Mouse (Mus musculus) thymus, postnatal 25 days (tissue): ENCODE data around the gene Elk4.

Experiments
- DNase-seq: peaks from one replicate; pipeline ENCODE4 v3.0.0; 2022

Elk4 gene

GRCm38 (mm10) chr1:132067261-132068255 lies 60.2 kb downstream of the Elk4 start, which contains the start of gene Mfsd4a:
Gene Mfsd4a, minus strand, starts transcription at chr1:132068062.
- DNase-seq: peak; percentile 54

- no peak for DNase-seq
Observed at GRCm38 (mm10) chr1:132069436-132069835, 62.0 kb downstream of the Elk4 start.

DNA sequence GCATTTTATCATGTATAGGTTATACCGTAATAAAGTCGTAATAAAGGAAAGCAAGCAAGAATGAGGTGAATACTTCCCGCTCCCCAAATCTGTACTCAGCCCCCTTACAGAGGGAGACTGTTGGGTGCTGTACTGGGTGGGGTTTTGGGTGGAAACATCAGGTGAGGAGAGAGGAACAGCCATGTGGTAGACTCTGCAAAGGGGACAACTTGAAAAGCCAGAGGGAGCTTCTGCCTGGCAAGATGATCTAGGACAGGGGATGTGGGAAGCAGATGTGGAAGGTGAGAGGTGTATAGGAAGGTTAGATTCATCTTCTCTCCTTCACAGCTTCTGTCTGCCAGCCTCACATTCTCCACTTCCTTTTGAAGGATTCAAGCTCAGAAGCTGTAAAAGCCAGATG lies 63.3 kb downstream of the Elk4 start:
- no peak for DNase-seq

DNA sequence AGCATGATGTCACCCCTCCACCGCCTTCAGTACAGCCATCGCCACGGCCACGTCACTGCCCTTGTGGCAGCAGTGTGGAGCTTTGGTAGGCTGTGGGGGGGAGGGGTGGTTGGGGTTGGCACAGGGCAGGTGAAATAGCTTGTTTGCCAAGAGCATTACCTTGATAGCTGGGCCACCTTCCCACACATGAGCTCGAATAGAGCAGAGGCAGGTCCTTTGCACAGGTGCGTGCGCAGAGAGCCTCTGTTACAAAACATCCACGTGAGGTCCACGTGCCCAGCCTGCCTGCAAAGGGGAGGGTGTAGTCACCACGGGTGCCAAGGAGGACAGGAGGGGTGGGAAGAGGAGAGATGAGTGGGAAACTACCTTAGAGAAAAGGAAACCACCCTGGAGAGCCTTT lies 68.2 kb downstream of the Elk4 start:
- no peak for DNase-seq

- DNase-seq: no peak
Observed at GRCm38 (mm10) chr1:132078413-132078812, 71.0 kb downstream of the Elk4 start.
